Mouse (Mus musculus) neural tube, embryonic 15.5 days (tissue): ENCODE measurements around the gene Dok1. TPM values are rescaled to one million over a fixed set of nuclear protein-coding genes. Genes with fewer than 3 reads are reported as not detected.

ENCODE experiments used
- ATAC-seq: fragments of 200-750 bp; cut with Nextera tagmentation; 2 replicates; pipeline ENCODE4 v1.8.0; 2017; ENCODE audit warnings: mild to moderate bottlenecking, moderate TSS enrichment, moderate library complexity; ENCODE audit not compliant: low FRiP score
- H3K27ac ChIP-seq: fragments of 300-500 bp; sonication (generic); replicated peaks from 2 replicates; pipeline ENCODE4 v1.5.1; 2015; ENCODE audit warnings: mild to moderate bottlenecking, inconsistent platforms
- H3K27me3 ChIP-seq: fragments of 300-500 bp; sonication (generic); replicated peaks from 2 replicates; pipeline ENCODE4 v1.6.1; 2015; ENCODE audit warnings: inconsistent platforms
- H3K36me3 ChIP-seq: fragments of 300-500 bp; sonication (generic); 2 replicates; pipeline ENCODE4 v1.6.1; 2015; ENCODE audit warnings: inconsistent platforms
- H3K4me1 ChIP-seq: fragments of 300-500 bp; sonication (generic); 2 replicates; pipeline ENCODE4 v1.6.1; 2015; ENCODE audit warnings: inconsistent platforms
- H3K4me2 ChIP-seq: fragments of 300-500 bp; sonication (generic); 2 replicates; pipeline ENCODE4 v1.6.1; 2015; ENCODE audit warnings: inconsistent platforms, mild to moderate bottlenecking, moderate library complexity
- H3K4me3 ChIP-seq: fragments of 300-500 bp; sonication (generic); replicated peaks from 2 replicates; pipeline ENCODE4 v1.5.1; 2015; ENCODE audit warnings: mild to moderate bottlenecking, inconsistent platforms
- H3K9ac ChIP-seq: fragments of 300-500 bp; sonication (generic); replicated peaks from 2 replicates; pipeline ENCODE4 v1.6.1; 2015; ENCODE audit warnings: mild to moderate bottlenecking, inconsistent platforms
- H3K9me3 ChIP-seq: fragments of 300-500 bp; sonication (generic); replicated peaks from 2 replicates; pipeline ENCODE4 v1.6.1; 2016; ENCODE audit warnings: inconsistent platforms
- WGBS: fragments of 180-500 bp; shearing (Covaris S2); methylation state at CpG from one replicate; pipeline ENCODE4 v1.1.7; 2015; ENCODE audit warnings: mixed read lengths; 5-methylcytosine and 5-hydroxymethylcytosine counted together
- microRNA-seq: library from miRNA; unstranded; fragments of <30 nt; microRNA quantifications from one replicate; pipeline ENCODE4, GENCODE M21; 2017
- polyA plus RNA-seq: library from polyadenylated mRNA; unstranded; fragments of >200 nt; fragmentation: Nextera tagmentation; extraction: Ambion mirVana; gene quantifications from 2 replicates; pipeline ENCODE4 v1.2.1, GENCODE M21; 2015

Gene Dok1
- polyA plus RNA-seq, 1 experiment from 2014 or later = 2.4 TPM

DNA sequence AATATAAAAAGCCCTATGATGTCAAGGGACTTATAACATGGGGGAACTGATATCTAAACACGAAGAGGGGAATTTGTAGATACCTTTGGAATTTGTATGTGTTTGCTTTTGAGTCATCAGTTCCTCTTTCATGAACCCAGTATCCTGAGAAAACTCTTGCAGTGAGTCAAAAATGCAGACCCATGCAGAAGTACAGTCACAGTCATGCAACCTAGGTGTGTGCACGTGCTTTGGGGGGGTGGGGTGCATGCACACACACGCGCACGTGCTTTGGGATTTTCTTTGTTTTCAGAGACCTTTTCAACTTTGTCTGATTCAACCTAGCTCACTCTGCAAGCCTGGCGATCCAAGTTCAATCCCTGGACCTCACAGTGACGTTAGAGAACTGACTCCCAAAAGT is 38.9 kb downstream of the Dok1 start:
- H3K9me3 ChIP-seq = no peaks in the 10 kb centered on the region
- H3K4me1 ChIP-seq = peaks cover 18% of the 10 kb centered on the region
- no peak overlapping the region for H3K27ac ChIP-seq
- WGBS = 79% methylated on average over 7 of the region's 7 CpGs
- no peaks in the 10 kb centered on the region for H3K36me3 ChIP-seq
- peaks cover 7% of the 10 kb centered on the region; the same call in 1 of the 2 replicates for H3K27me3 ChIP-seq
- no peak for ATAC-seq
- H3K4me2 ChIP-seq = no peak overlapping the region
- no peak overlapping the region for H3K4me3 ChIP-seq
- no peak overlapping the region for H3K9ac ChIP-seq

DNA sequence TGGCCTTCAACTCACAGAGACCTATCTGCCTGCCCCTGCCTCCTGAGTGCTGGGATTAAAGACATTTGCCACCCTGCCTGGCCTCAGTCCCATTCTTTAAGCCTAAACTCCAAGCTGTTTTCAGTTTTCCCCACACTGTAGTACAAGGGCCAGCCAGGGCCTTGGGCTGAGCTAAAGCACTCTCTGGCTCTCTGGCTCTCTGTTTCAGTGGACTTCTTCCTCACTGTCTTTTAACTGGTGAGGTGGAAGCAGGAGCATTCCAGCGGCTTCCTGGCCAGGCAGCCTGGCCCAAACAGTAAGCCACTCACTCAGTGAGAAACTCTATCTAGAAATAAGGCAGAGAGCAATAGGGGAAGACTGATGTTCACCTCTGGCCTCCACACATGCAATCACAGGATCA is 39.6 kb downstream of the Dok1 start:
- H3K9me3 ChIP-seq = no peaks in the 10 kb centered on the region
- H3K4me3 ChIP-seq = no peak overlapping the region
- ATAC-seq = no peak
- 48% methylated on average over 1 of the region's 1 CpGs for WGBS
- H3K27me3 ChIP-seq = peaks cover 7% of the 10 kb centered on the region; the same call in 1 of the 2 replicates
- H3K27ac ChIP-seq = no peak overlapping the region
- H3K36me3 ChIP-seq = no peaks in the 10 kb centered on the region
- H3K4me1 ChIP-seq = peaks cover 18% of the 10 kb centered on the region
- no peak overlapping the region for H3K9ac ChIP-seq
- no peak overlapping the region for H3K4me2 ChIP-seq

DNA sequence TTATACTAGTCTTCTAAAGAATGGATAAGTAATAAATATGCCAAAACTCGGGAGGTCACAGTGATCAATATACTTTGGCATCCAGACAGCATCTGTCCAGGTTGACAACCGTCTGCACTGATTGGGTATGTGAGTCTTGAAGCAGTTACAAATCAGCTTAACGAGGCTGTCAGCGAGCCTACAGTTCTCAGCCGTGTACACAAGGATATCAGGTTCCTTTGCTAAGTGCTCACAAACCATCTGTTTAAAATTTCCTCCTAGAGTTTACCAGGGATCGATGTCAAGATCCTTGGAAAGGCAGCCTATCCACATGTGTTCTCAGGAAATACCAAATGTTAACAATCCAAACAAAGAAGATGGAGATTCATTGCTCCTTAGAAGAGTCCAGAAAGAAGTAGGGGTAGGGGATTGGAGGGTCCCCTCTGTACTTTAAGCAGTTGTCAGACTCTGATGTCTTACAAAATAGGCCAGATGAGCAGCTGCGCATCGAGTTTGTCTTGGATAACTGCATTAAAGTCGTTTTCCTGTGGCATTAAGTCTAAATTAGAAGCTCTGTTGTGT is 45.8 kb downstream of the Dok1 start:
- 51% methylated on average over 9 of the region's 9 CpGs for WGBS
- Histone ChIP-seq H3K9me3 (no peaks in the 10 kb centered on the region), H3K4me2 (no peak overlapping the region), H3K27ac (no peak overlapping the region), H3K36me3 (no peaks in the 10 kb centered on the region), H3K27me3 (no peaks in the 10 kb centered on the region), H3K4me1 (no peaks in the 10 kb centered on the region), H3K4me3 (no peak overlapping the region), H3K9ac (no peak overlapping the region)
- ATAC-seq = no peak

Small RNA genes lying within 50 kb of the gene (microRNA-seq; reads per million reads assigned to microRNA genes)
- not detected for gene Mir7040

Other genes with a start within 250 kb of the Dok1 start
- gene Sema4f, start 93.7 kb downstream of the Dok1 start, polyA plus RNA-seq = 24.3 and 26.1 TPM in 2 replicates
- 0.20 TPM in 1 of 2 replicates, not detected in the other for gene M1ap, start 86.6 kb downstream of the Dok1 start, polyA plus RNA-seq
- 7.6 and 8.6 TPM in 2 replicates for gene Loxl3, start 702 bp upstream of the Dok1 start, polyA plus RNA-seq
- 182 and 185 TPM in 2 replicates for gene Aup1, start 21.1 kb upstream of the Dok1 start, polyA plus RNA-seq
- gene Htra2, start 21.8 kb upstream of the Dok1 start, polyA plus RNA-seq = 80.8 and 83.1 TPM in 2 replicates
- gene Dqx1, start 24.4 kb upstream of the Dok1 start, polyA plus RNA-seq = 0.45 and 1.7 TPM in 2 replicates
- gene Tlx2, start 36.8 kb upstream of the Dok1 start, polyA plus RNA-seq = 2.6 and 4.7 TPM in 2 replicates
- gene Pcgf1, start 44.4 kb upstream of the Dok1 start, polyA plus RNA-seq = 45.4 and 50.8 TPM in 2 replicates
- 0.24 and 0.32 TPM in 2 replicates for gene Lbx2, start 52.9 kb upstream of the Dok1 start, polyA plus RNA-seq
- 7.0 and 7.7 TPM in 2 replicates for gene Ccdc142, start 68.1 kb upstream of the Dok1 start, polyA plus RNA-seq
- gene Gm42688, start 68.1 kb upstream of the Dok1 start, polyA plus RNA-seq = 4.8 and 7.6 TPM in 2 replicates
- 121 and 123 TPM in 2 replicates for gene Mrpl53, start 75.6 kb upstream of the Dok1 start, polyA plus RNA-seq
- gene Mogs, start 82.0 kb upstream of the Dok1 start, polyA plus RNA-seq = 26.1 and 31.3 TPM in 2 replicates
- 146 and 155 TPM in 2 replicates for gene Wbp1, start 88.1 kb upstream of the Dok1 start, polyA plus RNA-seq
- 12.0 and 12.3 TPM in 2 replicates for gene Ino80b, start 92.0 kb upstream of the Dok1 start, polyA plus RNA-seq
- gene Rtkn, start 102.0 kb upstream of the Dok1 start, polyA plus RNA-seq = 17.1 and 23.7 TPM in 2 replicates
- gene Wdr54, start 122.9 kb upstream of the Dok1 start, polyA plus RNA-seq = 14.7 and 18.6 TPM in 2 replicates
- gene 1700003E16Rik, start 122.9 kb upstream of the Dok1 start, polyA plus RNA-seq = 7.9 and 8.2 TPM in 2 replicates
- 149 and 153 TPM in 2 replicates for gene Dctn1, start 132.4 kb upstream of the Dok1 start, polyA plus RNA-seq
- 0.27 and 0.57 TPM in 2 replicates for gene Slc4a5, start 186.4 kb upstream of the Dok1 start, polyA plus RNA-seq